Mouse (Mus musculus): ENCODE results near the gene Mmd. TPM values are rescaled to one million over a fixed set of nuclear protein-coding genes. Genes with fewer than 3 reads are reported as not detected.

Mmd gene
- polyA plus RNA-seq (2012; rRNA removed; ENCODE audit: low replicate concordance): 307 and 781 TPM in 2 replicates

GRCm38 (mm10) chr11:90249025-90249650, at the start of gene Mmd:
Mmd (plus strand) TSS chr11:90249456.

Other genes with a start within 250 kb of the Mmd start
- gene Pctp, start 246.6 kb upstream of the Mmd start, polyA plus RNA-seq (2012; rRNA removed; ENCODE audit: low replicate concordance): 2.3 and 5.1 TPM in 2 replicates
- 10.8 and 36.5 TPM in 2 replicates for gene Tmem100, start 219.1 kb upstream of the Mmd start, polyA plus RNA-seq (2012; rRNA removed; ENCODE audit: low replicate concordance)
- gene Gm45716, start 61.8 kb upstream of the Mmd start, polyA plus RNA-seq (2012; rRNA removed; ENCODE audit: low replicate concordance): 16.1 and 48.6 TPM in 2 replicates
- gene Hlf, start 141.4 kb downstream of the Mmd start, polyA plus RNA-seq (2012; rRNA removed; ENCODE audit: low replicate concordance): 3.6 and 8.7 TPM in 2 replicates

All from subcutaneous adipose tissue, adult 2 months (tissue).